Mouse (Mus musculus): ENCODE data around the gene Retreg3.

DNA sequence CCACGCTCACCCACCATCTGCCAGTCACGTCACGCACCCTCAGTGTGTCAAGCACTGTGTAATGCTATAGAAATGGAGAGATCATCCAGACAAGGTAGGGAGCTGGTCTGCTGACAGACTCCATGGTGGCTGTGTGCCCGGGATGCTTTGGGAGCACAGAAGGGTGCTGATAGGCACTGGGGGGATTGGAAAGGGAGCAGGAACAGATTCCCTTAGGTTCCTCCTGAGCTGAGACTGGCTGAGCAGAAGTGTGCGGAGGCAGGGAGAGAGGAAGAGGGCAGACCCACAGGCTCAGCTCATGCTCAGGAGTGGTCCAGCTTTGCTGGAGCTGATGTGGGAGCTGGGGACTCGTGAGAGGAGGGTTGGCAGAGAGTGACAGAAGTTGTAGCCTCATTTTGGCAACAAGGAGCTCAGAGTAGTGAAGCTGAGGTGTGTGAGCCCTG is 68.6 kb downstream of the Retreg3 start:
- no peak for TF ChIP-seq CTCF (IDR thresholded peaks at IDR 0.05)
- TF ChIP-seq EP300 (IDR thresholded peaks at IDR 0.05), result no peak

Data from lung, postnatal 0 days (tissue).